Mouse (Mus musculus): ENCODE measurements around the gene Morn2. TPM values are rescaled to one million over a fixed set of nuclear protein-coding genes. Genes with fewer than 3 reads are reported as not detected.

Morn2 gene
- 5.0 TPM for polyA plus RNA-seq (2017; shearing (Covaris generic))

DNA sequence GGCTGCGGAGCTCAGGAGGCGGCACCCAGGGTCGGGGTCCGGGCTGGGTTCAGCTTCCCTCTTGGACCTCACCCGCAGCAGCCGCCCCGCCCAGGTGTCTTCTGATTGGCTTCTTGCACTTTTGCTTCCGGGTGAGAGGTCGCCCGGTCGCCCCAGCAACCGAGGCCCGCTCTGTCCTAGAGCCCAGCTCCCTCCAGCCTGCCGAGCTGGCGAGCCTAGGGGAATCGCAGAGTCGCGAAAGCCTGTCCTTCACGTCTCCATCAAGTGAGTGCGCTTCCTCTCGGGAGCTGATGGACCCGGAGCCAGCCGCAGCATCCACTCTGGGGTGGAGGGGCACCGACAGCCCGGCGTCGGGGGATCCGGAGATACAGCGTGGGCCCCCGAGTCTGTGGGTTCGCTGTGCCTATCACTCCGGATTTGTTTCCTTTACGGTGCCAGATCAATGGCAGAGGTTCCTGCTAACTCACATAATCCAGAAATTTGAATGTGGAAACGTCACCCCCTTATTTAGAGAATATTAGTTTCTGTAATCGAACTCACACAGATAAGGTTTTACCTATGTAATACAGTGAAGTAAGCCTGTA, at the start of gene Morn2, which contains the start of gene Dhx57:
Gene Morn2, plus strand, starts transcription at position 130 of the 584 bp plus-strand sequence.
Gene Dhx57, minus strand, starts transcription at position 403 of the 584 bp plus-strand sequence.

GRCm38 (mm10) chr17:80307251-80307650, 17.2 kb downstream of the Morn2 start, which contains the start of gene Arhgef33:
TSS of gene Arhgef33 (plus strand) at chr17:80307407.

Other genes with a start within 250 kb of the Morn2 start
- gene Hnrnpll, start 227.9 kb upstream of the Morn2 start, polyA plus RNA-seq (2017; shearing (Covaris generic)), result 26.8 TPM
- gene Galm, start 162.7 kb upstream of the Morn2 start, polyA plus RNA-seq (2017; shearing (Covaris generic)), result 40.2 TPM
- 574 TPM for gene Srsf7, start 82.9 kb upstream of the Morn2 start, polyA plus RNA-seq (2017; shearing (Covaris generic))
- 0.11 TPM for gene Ttc39d, start 82.7 kb upstream of the Morn2 start, polyA plus RNA-seq (2017; shearing (Covaris generic))
- gene Gemin6, start 65.8 kb upstream of the Morn2 start, polyA plus RNA-seq (2017; shearing (Covaris generic)), result 19.1 TPM
- gene Dhx57, start 273 bp downstream of the Morn2 start, polyA plus RNA-seq (2017; shearing (Covaris generic)), result 33.5 TPM
- not detected for gene Arhgef33, start 17.2 kb downstream of the Morn2 start, polyA plus RNA-seq (2017; shearing (Covaris generic))
- gene Gm10190, start 83.3 kb downstream of the Morn2 start, polyA plus RNA-seq (2017; shearing (Covaris generic)), result not detected
- 2.9 TPM for gene Sos1, start 190.2 kb downstream of the Morn2 start, polyA plus RNA-seq (2017; shearing (Covaris generic))